Mouse (Mus musculus) cortical plate, adult 2 months (tissue): ENCODE data around the gene Hmgcs1.

Experiments used
- CTCF ChIP-seq: fragments of 200-500 bp; IDR thresholded peaks from 2 replicates; pipeline ENCODE4 v1.5.1; 2011; ENCODE audit warnings: mild to moderate bottlenecking, control low read depth, low read length; ENCODE audit not compliant: insufficient read depth; ENCODE audit errors: extremely low read depth
- POLR2A ChIP-seq: fragments of 200-500 bp; IDR thresholded peaks from 2 replicates; pipeline ENCODE4 v1.6.1; 2011; ENCODE audit warnings: mild to moderate bottlenecking, low read length, control low read depth; ENCODE audit not compliant: insufficient read depth; ENCODE audit errors: extremely low read depth

- no peak for TF ChIP-seq CTCF
- no peak for TF ChIP-seq POLR2A
These were observed 20.1 kb downstream of the Hmgcs1 start for GRCm38 (mm10) chr13:119710268-119710610.
